Mouse (Mus musculus) ES-Bruce4 (cell line): ENCODE results near the gene Zfp664.

Experiments used
- CTCF ChIP-seq: IDR thresholded peaks from one replicate; pipeline ENCODE4 v1.8.1; 2011; ENCODE audit warnings: low read depth, low read length
- EP300 ChIP-seq: IDR thresholded peaks from 2 replicates; pipeline ENCODE4 v1.6.1; 2011; ENCODE audit warnings: low read depth, low read length; ENCODE audit not compliant: insufficient read depth
- POLR2A ChIP-seq: IDR thresholded peaks from one replicate; pipeline ENCODE4 v1.8.1; 2011; ENCODE audit warnings: low read length; ENCODE audit not compliant: insufficient read depth

DNA sequence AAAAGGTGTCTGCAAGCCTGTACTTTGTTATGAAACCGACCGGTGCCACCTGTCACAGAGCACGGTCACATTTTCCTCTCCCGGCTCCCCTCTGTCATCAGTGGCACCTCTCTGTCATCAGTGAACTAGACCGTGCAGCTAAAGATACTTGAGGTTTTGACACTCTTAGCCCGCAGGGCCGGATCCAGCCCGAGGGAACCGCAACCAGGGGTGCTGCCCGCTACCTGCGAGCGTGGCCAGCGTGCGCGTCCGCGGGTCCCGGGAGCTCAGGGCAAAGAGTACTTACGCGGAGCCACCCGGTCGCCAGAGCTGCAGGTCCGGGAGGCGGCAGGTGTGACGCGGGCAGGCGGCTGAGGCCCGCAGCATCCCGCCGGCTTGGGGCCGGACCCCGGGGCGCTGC is 1.0 kb upstream of the Zfp664 start:
- no peak for TF ChIP-seq EP300
- TF ChIP-seq CTCF = no peak
- no peak for TF ChIP-seq POLR2A
